Mouse (Mus musculus): ENCODE measurements around the gene Taf10.
"Not testable (repeated sequence)": the region's sequence is repeated elsewhere in the genome, so short reads cannot be mapped to it uniquely, and the experiment has no call there.

Taf10 gene

GRCm38 (mm10) chr7:105751491-105752433, 7.6 kb upstream of the Taf10 start, which contains the start of gene Tpp1:
Tpp1 (minus strand) TSS chr7:105752235.
- peak; percentile 94 for DNase-seq

- DNase-seq = no peak
Observed at GRCm38 (mm10) chr7:105747776-105748175, 3.6 kb upstream of the Taf10 start.

GRCm38 (mm10) chr7:105743246-105743925, 775 bp downstream of the Taf10 start:
- not testable (repeated sequence) for DNase-seq

GRCm38 (mm10) chr7:105742539-105743215, 1.5 kb downstream of the Taf10 start:
- DNase-seq = not testable (repeated sequence)

GRCm38 (mm10) chr7:105741978-105742377, 2.2 kb downstream of the Taf10 start:
- DNase-seq = no peak

GRCm38 (mm10) chr7:105740851-105741250, 3.3 kb downstream of the Taf10 start:
- no peak for DNase-seq

- no peak for DNase-seq
Observed at GRCm38 (mm10) chr7:105740089-105740795, 3.9 kb downstream of the Taf10 start.

- peak; percentile 87 for DNase-seq
Observed at GRCm38 (mm10) chr7:105738948-105739347, 5.2 kb downstream of the Taf10 start.

- no peak for DNase-seq
Observed at GRCm38 (mm10) chr7:105738286-105738685, 5.9 kb downstream of the Taf10 start.

- DNase-seq = no peak
Observed at GRCm38 (mm10) chr7:105737648-105738047, 6.5 kb downstream of the Taf10 start.

- peak; percentile 54 for DNase-seq
Observed at GRCm38 (mm10) chr7:105736911-105737521, 7.1 kb downstream of the Taf10 start, which contains the start of gene Rrp8. Rrp8 (minus strand) TSS chr7:105737385.

- DNase-seq = peak; percentile 96
Observed at GRCm38 (mm10) chr7:105736264-105736901, 7.8 kb downstream of the Taf10 start, which contains the start of gene Ilk. Ilk (plus strand) TSS chr7:105736592.

GRCm38 (mm10) chr7:105735464-105735863, 8.7 kb downstream of the Taf10 start:
- not testable (repeated sequence) for DNase-seq

- no peak for DNase-seq
Observed at GRCm38 (mm10) chr7:105734826-105735225, 9.3 kb downstream of the Taf10 start.

GRCm38 (mm10) chr7:105733836-105734235, 10.3 kb downstream of the Taf10 start:
- DNase-seq = no peak

GRCm38 (mm10) chr7:105728701-105729428, 15.3 kb downstream of the Taf10 start:
- no peak for DNase-seq

GRCm38 (mm10) chr7:105726980-105727325, 17.2 kb downstream of the Taf10 start:
- DNase-seq = no peak

GRCm38 (mm10) chr7:105726144-105726979, 17.8 kb downstream of the Taf10 start:
- DNase-seq = peak; percentile 71

- no peak for DNase-seq
Observed at GRCm38 (mm10) chr7:105721916-105722315, 22.2 kb downstream of the Taf10 start.

GRCm38 (mm10) chr7:105715366-105715765, 28.8 kb downstream of the Taf10 start:
- DNase-seq = no peak

Data from kidney, postnatal 14 days (tissue).